Mouse (Mus musculus) cortical plate, adult 2 months (tissue): ENCODE measurements around the gene Cpt1a. TPM values are rescaled to one million over a fixed set of nuclear protein-coding genes. Genes with fewer than 3 reads are reported as not detected.

Source experiments
- H3K27ac ChIP-seq: fragments of 200-500 bp; 2 replicates; pipeline ENCODE4 v1.5.1; 2012; ENCODE audit warnings: low read length, control low read depth, inconsistent platforms; ENCODE audit not compliant: insufficient read depth
- H3K4me1 ChIP-seq: fragments of 200-500 bp; 2 replicates; pipeline ENCODE4 v1.6.1; 2011; ENCODE audit warnings: low read length; ENCODE audit not compliant: control insufficient read depth, insufficient read depth
- H3K4me3 ChIP-seq: fragments of 200-500 bp; 2 replicates; pipeline ENCODE4 v1.5.1; 2011; ENCODE audit warnings: mild to moderate bottlenecking, low read length, control low read depth; ENCODE audit not compliant: insufficient read depth
- CTCF ChIP-seq: fragments of 200-500 bp; IDR thresholded peaks from 2 replicates; pipeline ENCODE4 v1.5.1; 2011; ENCODE audit warnings: mild to moderate bottlenecking, control low read depth, low read length; ENCODE audit not compliant: insufficient read depth; ENCODE audit errors: extremely low read depth
- POLR2A ChIP-seq: fragments of 200-500 bp; IDR thresholded peaks from 2 replicates; pipeline ENCODE4 v1.6.1; 2011; ENCODE audit warnings: mild to moderate bottlenecking, low read length, control low read depth; ENCODE audit not compliant: insufficient read depth; ENCODE audit errors: extremely low read depth
- polyA plus RNA-seq: library from polyadenylated mRNA; depleted of rRNA; stranded (reverse); fragments of >200 nt; gene quantifications from 2 replicates; pipeline ENCODE4 v1.2.3, GENCODE M21; 2012; rRNA removed

Cpt1a gene
- polyA plus RNA-seq, 1 experiment = 23.4 TPM

DNA sequence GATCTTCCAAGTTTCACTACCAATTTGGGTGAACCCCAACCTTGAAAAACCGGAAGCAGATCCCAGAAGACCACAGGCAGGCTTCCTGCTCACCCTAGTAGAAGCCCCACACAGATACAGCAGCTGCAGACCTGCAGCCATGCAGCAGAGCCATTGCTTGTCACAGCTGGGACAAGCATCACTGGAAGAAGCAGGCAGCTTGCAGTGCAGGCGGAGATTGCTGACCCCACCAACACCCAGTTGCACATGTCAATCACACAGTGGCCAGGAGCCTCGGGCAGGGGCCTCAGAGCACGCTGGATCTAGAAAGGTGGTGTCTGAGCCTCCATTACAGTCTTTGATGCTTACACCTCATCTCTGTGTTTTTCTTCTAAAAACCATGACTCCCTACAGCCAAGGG is 112.0 kb downstream of the Cpt1a start:
- no peaks in the 10 kb centered on the region for H3K4me1 ChIP-seq
- no peak overlapping the region for H3K27ac ChIP-seq
- TF ChIP-seq CTCF (no peak), POLR2A (no peak)
- no peak overlapping the region for H3K4me3 ChIP-seq

DNA sequence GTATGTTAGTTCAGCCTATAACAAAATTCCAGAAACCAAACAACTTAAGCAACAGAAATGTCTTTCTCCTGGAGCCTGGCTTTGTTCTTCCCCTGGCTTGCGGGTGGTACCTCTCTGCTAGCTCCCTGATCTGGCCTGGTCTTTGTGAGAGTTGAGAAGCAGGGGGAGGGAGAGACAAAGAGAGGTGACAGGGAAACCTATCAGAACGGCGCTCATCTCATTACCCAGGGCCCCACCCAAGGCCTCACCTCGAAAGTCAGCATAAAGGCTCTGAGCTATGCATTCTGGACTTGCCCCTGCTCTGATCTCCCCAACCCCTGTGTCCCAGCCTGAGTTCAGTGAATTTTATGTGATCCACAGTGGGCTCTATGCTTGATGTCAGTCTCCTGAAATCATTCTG is 112.5 kb downstream of the Cpt1a start:
- H3K27ac ChIP-seq = no peak overlapping the region
- no peak overlapping the region for H3K4me3 ChIP-seq
- TF ChIP-seq CTCF (no peak), POLR2A (no peak)
- H3K4me1 ChIP-seq = no peaks in the 10 kb centered on the region

Other genes with a start within 250 kb of the Cpt1a start
- gene Mrpl21, start 39.4 kb upstream of the Cpt1a start, polyA plus RNA-seq = 51.4 and 53.6 TPM in 2 replicates
- gene Ighmbp2, start 39.3 kb upstream of the Cpt1a start, polyA plus RNA-seq = 7.5 and 7.7 TPM in 2 replicates
- gene Tesmin, start 66.5 kb downstream of the Cpt1a start, polyA plus RNA-seq = 0.15 TPM in 2 replicates
- gene Gal, start 92.2 kb downstream of the Cpt1a start, polyA plus RNA-seq = 0.34 and 0.48 TPM in 2 replicates